Mouse (Mus musculus) CH12.LX (cell line): ENCODE measurements at regions not wholly inside any gene's neighbourhood (a gene's known extent, or its start where the extent isn't known, plus 50 kb on each side); places are given as distances from the start of the nearest gene placed in this dataset.

Source experiments
- DNase-seq: peaks from one replicate; pipeline ENCODE4 v3.0.0-alpha.2; 2013; ENCODE audit errors: extremely low read depth
- H3K27ac ChIP-seq: 2 replicates; pipeline ENCODE4 v1.5.1; 2012; ENCODE audit warnings: low read depth, mild to moderate bottlenecking, control low read depth, moderate library complexity; ENCODE audit not compliant: insufficient read depth
- H3K27me3 ChIP-seq: replicated peaks from 2 replicates; pipeline ENCODE3; 2012; ENCODE audit warnings: inconsistent platforms
- H3K36me3 ChIP-seq, 2 experiments: replicated peaks in 1 of 2; 2 replicates each; pipeline versions ENCODE3 to v1.6.1; 2012; ENCODE audit warnings: inconsistent platforms in 1 of 2, low read length in 1 of 2, mild to moderate bottlenecking in 1 of 2, mixed read lengths in 1 of 2, moderate library complexity in 1 of 2; ENCODE audit not compliant: control insufficient read depth in 1 of 2, insufficient read depth in 1 of 2
- H3K4me1 ChIP-seq, 2 experiments: 2 replicates each; pipeline ENCODE4 v1.6.1; 2012; ENCODE audit warnings: inconsistent platforms in 1 of 2, moderate library complexity in 1 of 2; ENCODE audit not compliant: insufficient read depth in 2 of 2, control insufficient read depth in 1 of 2
- H3K4me2 ChIP-seq: 2 replicates; pipeline ENCODE4 v1.6.1; 2012; ENCODE audit warnings: low read depth, mild to moderate bottlenecking, control low read depth; ENCODE audit not compliant: poor library complexity, insufficient read depth, severe bottlenecking
- H3K4me3 ChIP-seq, 3 experiments: fragments of 150-350 bp in 1 of 3; sonication (generic) in 1 of 3; replicated peaks in 1 of 3; 2 replicates each; pipeline versions ENCODE3 to v1.5.1; 2011 to 2012; ENCODE audit warnings: low read depth in 2 of 3, low read length in 2 of 3, mild to moderate bottlenecking in 2 of 3, moderate library complexity in 2 of 3, control low read depth in 1 of 3, improper control_type of control experiment in 1 of 3, inconsistent platforms in 1 of 3, mixed read lengths in 1 of 3; ENCODE audit not compliant: poor library complexity in 1 of 3
- H3K79me2 ChIP-seq: replicated peaks from 2 replicates; pipeline ENCODE4 v1.6.1; 2012; ENCODE audit warnings: mild to moderate bottlenecking, moderate library complexity; ENCODE audit not compliant: control insufficient read depth, poor library complexity, insufficient read depth, severe bottlenecking; ENCODE audit errors: extremely low read depth
- H3K9ac ChIP-seq: 2 replicates; pipeline ENCODE4 v1.6.1; 2012; ENCODE audit warnings: low read depth, mild to moderate bottlenecking, control low read depth, moderate library complexity; ENCODE audit not compliant: insufficient read depth
- H3K9me3 ChIP-seq: replicated peaks from 2 replicates; pipeline ENCODE3; 2012; ENCODE audit warnings: low read length, inconsistent platforms, mixed read lengths
- BHLHE40 ChIP-seq: IDR thresholded peaks from 2 replicates; pipeline ENCODE4 v1.6.1; 2011; ENCODE audit warnings: mild to moderate bottlenecking, low read depth, low read length, improper control_type of control experiment
- CTCF ChIP-seq, 2 experiments: IDR thresholded peaks in 1 of 2; conservative IDR thresholded peaks in 1 of 2; 2 replicates each; pipeline ENCODE4 v1.5.1; 2011 to 2012; ENCODE audit warnings: low read depth in 2 of 2, low read length in 2 of 2, improper control_type of control experiment in 1 of 2, inconsistent platforms in 1 of 2, mild to moderate bottlenecking in 1 of 2, moderate library complexity in 1 of 2
- E2F4 ChIP-seq: IDR thresholded peaks from 2 replicates; pipeline ENCODE4 v1.6.1; 2011; ENCODE audit warnings: low read depth, low read length, improper control_type of control experiment; ENCODE audit not compliant: insufficient replicate concordance
- ELF1 ChIP-seq: IDR thresholded peaks from 2 replicates; pipeline ENCODE4 v1.6.1; 2014; ENCODE audit warnings: low read depth, mild to moderate bottlenecking, inconsistent platforms, low read length, improper control_type of control experiment
- EP300 ChIP-seq: IDR thresholded peaks from 2 replicates; pipeline ENCODE4 v1.6.1; 2011; ENCODE audit warnings: low read length, improper control_type of control experiment
- ETS1 ChIP-seq: conservative IDR thresholded peaks from 2 replicates; pipeline ENCODE4 v1.6.1; 2012; ENCODE audit warnings: low read depth, mild to moderate bottlenecking, inconsistent platforms, low read length, improper control_type of control experiment, moderate library complexity
- GABPA ChIP-seq: IDR thresholded peaks from 2 replicates; pipeline ENCODE4 v1.6.1; 2012; ENCODE audit warnings: low read depth, low read length, improper control_type of control experiment, inconsistent platforms; ENCODE audit not compliant: insufficient replicate concordance
- HCFC1 ChIP-seq: IDR thresholded peaks from 2 replicates; pipeline ENCODE4 v1.6.1; 2012; ENCODE audit warnings: low read depth, mild to moderate bottlenecking, inconsistent platforms, low read length, improper control_type of control experiment
- IRF4 ChIP-seq: IDR thresholded peaks from 2 replicates; pipeline ENCODE4 v1.6.1; 2014; ENCODE audit warnings: low read depth, mild to moderate bottlenecking, inconsistent platforms, low read length, improper control_type of control experiment
- KAT2A ChIP-seq: IDR thresholded peaks from 2 replicates; pipeline ENCODE4 v1.6.1; 2012; ENCODE audit warnings: low read length, improper control_type of control experiment, inconsistent platforms; ENCODE audit not compliant: insufficient replicate concordance
- MAX ChIP-seq: IDR thresholded peaks from 2 replicates; pipeline ENCODE4 v1.6.1; 2011; ENCODE audit warnings: low read length, improper control_type of control experiment
- MEF2A ChIP-seq: IDR thresholded peaks from 2 replicates; pipeline ENCODE4 v1.6.1; 2014; ENCODE audit warnings: low read depth, mild to moderate bottlenecking, inconsistent platforms, low read length, improper control_type of control experiment, borderline replicate concordance
- MXI1 ChIP-seq: IDR thresholded peaks from 2 replicates; pipeline ENCODE4 v1.6.1; 2011; ENCODE audit warnings: mild to moderate bottlenecking, low read depth, low read length, improper control_type of control experiment
- MYC ChIP-seq: IDR thresholded peaks from 2 replicates; pipeline ENCODE4 v1.6.1; 2011; ENCODE audit warnings: low read depth, mild to moderate bottlenecking, improper control_type of control experiment, low read length
- NRF1 ChIP-seq: IDR thresholded peaks from 2 replicates; pipeline ENCODE4 v1.6.1; 2014; ENCODE audit warnings: low read depth, mild to moderate bottlenecking, inconsistent platforms, low read length, improper control_type of control experiment, moderate library complexity
- POLR2AphosphoS2 ChIP-seq: IDR thresholded peaks from 2 replicates; pipeline ENCODE4 v1.6.1; 2011; ENCODE audit warnings: low read depth, low read length, improper control_type of control experiment
- SMC3 ChIP-seq: IDR thresholded peaks from 2 replicates; pipeline ENCODE4 v1.6.1; 2011; ENCODE audit warnings: low read depth, low read length, improper control_type of control experiment
- UBTF ChIP-seq: IDR thresholded peaks from 2 replicates; pipeline ENCODE4 v1.6.1; 2012; ENCODE audit warnings: low read depth, mild to moderate bottlenecking, inconsistent platforms, low read length, improper control_type of control experiment, moderate library complexity
- USF1 ChIP-seq: IDR thresholded peaks from 2 replicates; pipeline ENCODE4 v1.6.1; 2014; ENCODE audit warnings: low read depth, mild to moderate bottlenecking, inconsistent platforms, low read length, improper control_type of control experiment
- ZKSCAN1 ChIP-seq: IDR thresholded peaks from 2 replicates; pipeline ENCODE4 v1.6.1; 2012; ENCODE audit warnings: low read depth, inconsistent platforms, low read length, improper control_type of control experiment, borderline replicate concordance
- ZMIZ1 ChIP-seq: IDR thresholded peaks from 2 replicates; pipeline ENCODE4 v1.6.1; 2012; ENCODE audit warnings: low read depth, mild to moderate bottlenecking, inconsistent platforms, low read length, improper control_type of control experiment
- ZNF384 ChIP-seq: IDR thresholded peaks from 2 replicates; pipeline ENCODE4 v1.6.1; 2012; ENCODE audit warnings: low read depth, low read length, improper control_type of control experiment, inconsistent platforms
- dilution Hi-C: fragments of 300-500 bp; cut with MboI; formaldehyde crosslinking; loops from 2 replicates; pipeline ENCODE4 v1.14.3; 2020; ENCODE audit warnings: low sequenced_read_pairs; ENCODE audit not compliant: extremely low pct_unique_long_range_greater_than_20kb, extremely low pct_ligation_motif_present
- in situ Hi-C: fragments of 300-500 bp; cut with MboI; formaldehyde crosslinking; loops from 3 replicates; pipeline ENCODE4 v1.14.3; 2019; ENCODE audit warnings: low sequenced_read_pairs, low pct_ligation_motif_present, low pct_unique_long_range_greater_than_20kb, mixed read lengths

GRCm38 (mm10) chr19:15502985-15503354 lies 444.2 kb downstream of the Psat1 start:
- no peaks in the 10 kb centered on the region for H3K79me2 ChIP-seq
- H3K4me3 ChIP-seq = no peak overlapping the region
- no peaks in the 10 kb centered on the region for H3K27me3 ChIP-seq
- no peak overlapping the region for H3K9ac ChIP-seq
- H3K4me2 ChIP-seq = no peak overlapping the region
- no peaks in the 10 kb centered on the region for H3K9me3 ChIP-seq
- dilution Hi-C loops (no loop called here), in situ Hi-C loops (no loop called here)
- H3K4me1 ChIP-seq = no peaks in the 10 kb centered on the region
- no peak for DNase-seq
- no peak overlapping the region for H3K27ac ChIP-seq
- TF ChIP-seq HCFC1 (no peak), MXI1 (no peak), ZKSCAN1 (no peak), POLR2AphosphoS2 (no peak), ETS1 (no peak), CTCF (conservative IDR thresholded peaks at IDR 0.05 in 1 of 2, IDR thresholded peaks at IDR 0.05 in 1 of 2; ENCODE audit: low read depth in 2 of 2, low read length in 2 of 2) (no peak), UBTF (no peak), E2F4 (no peak), BHLHE40 (no peak), MYC (no peak), EP300 (no peak), MAX (no peak), USF1 (no peak), ZNF384 (no peak)
- H3K36me3 ChIP-seq = no peaks in the 10 kb centered on the region

- Histone ChIP-seq H3K9me3 (no peaks in the 10 kb centered on the region), H3K4me2 (no peak overlapping the region), H3K27ac (no peak overlapping the region), H3K36me3 (no peaks in the 10 kb centered on the region), H3K9ac (no peak overlapping the region), H3K27me3 (no peaks in the 10 kb centered on the region), H3K79me2 (no peaks in the 10 kb centered on the region), H3K4me3 (no peak overlapping the region), H3K4me1 (no peaks in the 10 kb centered on the region)
- TF ChIP-seq KAT2A = no peak
- TF ChIP-seq ZMIZ1 = no peak
- no peak for TF ChIP-seq ETS1
- TF ChIP-seq NRF1 = no peak
- TF ChIP-seq IRF4 = no peak
- TF ChIP-seq SMC3 = no peak
- no peak for TF ChIP-seq ELF1
- TF ChIP-seq MEF2A = no peak
- TF ChIP-seq GABPA = no peak
- in situ Hi-C loops (no loop called here), dilution Hi-C loops (no loop called here)
- DNase-seq = no peak
Observed at GRCm38 (mm10) chr19:15502315-15502984, 444.7 kb downstream of the Psat1 start.
